Mouse (Mus musculus) activated CD4-positive, CD25-positive, alpha-beta regulatory T cell, adult 4 months (primary cell): Measurements from ENCODE around the gene E030025P04Rik. TPM values are rescaled to one million over a fixed set of nuclear protein-coding genes. Genes with fewer than 3 reads are reported as not detected.

Experiments
- ATAC-seq: one replicate; pipeline ENCODE4 v1.8.0; 2017
- polyA plus RNA-seq, 2 experiments: library from polyadenylated mRNA; unstranded; fragments of 100-300 nt; shearing (Covaris generic); gene quantifications; one replicate each; pipeline ENCODE4 v1.2.1; 2017

E030025P04Rik gene
- not detected for polyA plus RNA-seq

GRCm38 (mm10) chr11:109144236-109144635, at the start of gene E030025P04Rik:
Gene E030025P04Rik (minus strand): TSS chr11:109144369.
- ATAC-seq: no peak

GRCm38 (mm10) chr11:109192673-109193557, 48.7 kb upstream of the E030025P04Rik start:
- ATAC-seq: no peak

DNA sequence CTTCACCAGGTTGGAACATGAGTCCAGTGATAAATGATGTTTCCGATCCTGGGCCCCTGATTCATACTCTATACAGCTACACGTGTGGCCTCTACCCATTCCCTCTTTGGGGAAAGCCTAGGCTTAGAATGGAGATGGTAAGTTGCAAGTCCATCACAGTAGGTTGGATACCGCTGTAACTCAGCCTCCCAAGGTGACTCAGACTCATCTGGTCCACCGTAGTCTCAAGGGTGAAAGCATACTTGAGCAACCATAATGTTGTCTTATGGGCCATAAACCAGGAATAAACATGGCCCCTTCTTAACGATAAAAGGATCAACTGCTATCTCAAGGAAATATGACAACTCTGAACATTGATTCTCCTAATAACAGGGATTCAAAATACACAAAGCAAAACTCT, 44.1 kb upstream of the E030025P04Rik start:
- no peak for ATAC-seq

GRCm38 (mm10) chr11:109187631-109188184, 43.5 kb upstream of the E030025P04Rik start:
- ATAC-seq: no peak

GRCm38 (mm10) chr11:109181118-109181517, 36.9 kb upstream of the E030025P04Rik start:
- no peak for ATAC-seq

DNA sequence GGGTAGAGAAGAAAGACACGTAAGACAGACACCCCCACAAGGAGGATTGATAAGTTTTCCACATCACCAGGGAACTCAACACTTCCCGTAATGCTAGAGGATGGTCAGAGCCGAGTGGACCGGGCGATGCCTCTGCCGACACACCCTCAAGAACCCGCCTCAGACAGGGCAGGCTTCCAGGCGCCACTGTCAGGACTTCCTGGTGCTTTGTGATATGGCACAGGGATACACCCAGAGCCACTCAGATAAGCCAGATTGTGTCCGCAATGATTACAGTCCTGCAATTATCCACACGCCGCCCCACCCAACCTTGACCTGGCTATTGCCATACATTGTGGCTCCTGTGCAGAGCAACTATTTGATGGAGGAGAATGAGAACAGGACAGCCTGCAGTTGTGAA, 36.1 kb upstream of the E030025P04Rik start:
- no peak for ATAC-seq

DNA sequence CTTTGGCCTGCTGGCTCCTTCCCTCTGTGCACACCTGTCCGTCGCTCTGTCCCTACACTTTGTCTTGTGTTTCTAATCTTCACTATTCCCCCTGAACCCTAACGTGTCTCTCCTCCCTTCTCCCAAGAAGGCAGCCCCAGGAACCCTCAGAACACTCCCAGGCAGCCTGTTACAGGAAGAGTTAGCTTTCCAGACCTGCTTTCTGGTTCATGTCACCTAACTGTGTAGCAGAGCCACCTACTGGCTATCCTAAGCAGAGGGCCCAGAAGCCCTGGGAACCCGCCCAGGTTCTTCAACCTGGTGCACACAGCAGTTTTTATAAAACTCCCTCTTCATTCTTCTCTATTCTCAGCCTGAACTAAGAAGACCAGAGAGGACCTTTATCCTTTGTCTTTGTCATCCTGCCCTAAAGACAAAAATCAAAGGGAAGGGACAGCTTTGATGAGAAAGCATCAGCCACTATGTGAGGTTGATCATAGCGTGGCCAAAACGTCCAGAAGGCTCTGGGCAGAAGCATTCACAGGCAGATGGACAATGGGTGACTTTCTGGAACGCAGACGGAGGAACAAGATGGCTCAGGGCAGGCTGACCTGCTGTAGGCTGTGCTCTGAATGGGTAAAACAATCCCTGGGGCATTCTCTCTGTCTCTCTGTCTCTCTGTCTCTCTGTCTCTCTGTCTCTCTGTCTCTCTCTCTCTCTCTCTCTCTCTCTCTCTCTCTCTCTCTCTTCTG, 34.8 kb upstream of the E030025P04Rik start:
- ATAC-seq: no peak

DNA sequence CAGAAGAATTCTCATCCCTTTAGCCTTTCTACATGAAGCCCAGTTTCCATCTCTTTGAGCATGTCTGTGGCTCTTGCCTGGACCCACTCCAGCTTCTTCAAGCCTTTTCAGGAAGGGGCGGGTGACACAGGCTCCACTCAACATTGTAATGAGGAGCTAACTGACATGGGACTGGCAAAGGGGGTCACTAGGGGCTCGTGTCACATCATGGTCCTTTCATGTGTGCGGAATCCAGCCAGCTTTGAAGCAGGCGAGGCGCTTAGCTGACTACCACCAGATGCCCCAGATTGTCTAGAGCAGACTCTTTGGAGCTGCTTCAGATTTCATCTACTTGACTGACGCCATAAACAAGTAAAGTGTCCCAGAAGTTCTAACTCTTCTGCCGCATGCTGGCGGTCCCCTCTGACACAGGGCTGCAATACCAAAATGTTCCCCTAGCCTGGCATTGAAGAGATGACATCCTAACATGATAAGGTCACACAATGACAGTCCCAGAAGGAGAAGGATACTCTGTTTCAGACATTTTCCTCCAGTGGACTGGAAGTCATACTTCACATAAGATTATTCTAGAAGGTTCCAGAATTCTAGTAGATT, 31.3 kb upstream of the E030025P04Rik start:
- ATAC-seq: no peak

DNA sequence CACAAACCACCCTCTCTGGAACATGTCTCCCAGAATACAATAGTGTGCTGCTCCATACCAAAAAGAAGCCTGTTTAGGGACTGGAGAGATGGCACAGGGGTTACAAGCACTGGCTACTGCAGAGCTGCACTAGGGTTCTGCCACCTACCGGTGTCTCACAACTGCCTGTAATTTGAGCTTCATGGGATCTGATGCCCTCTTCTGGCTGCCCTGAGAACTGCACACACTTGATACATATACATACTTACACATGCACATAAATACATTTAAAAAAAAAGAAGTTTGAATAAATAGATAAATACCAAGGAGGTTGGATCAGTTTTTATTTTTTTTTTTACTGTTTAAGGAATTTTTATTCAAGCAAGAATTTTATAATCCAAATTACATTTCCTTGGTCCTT, 28.1 kb upstream of the E030025P04Rik start:
- no peak for ATAC-seq

GRCm38 (mm10) chr11:109170771-109171170, 26.6 kb upstream of the E030025P04Rik start:
- no peak for ATAC-seq

DNA sequence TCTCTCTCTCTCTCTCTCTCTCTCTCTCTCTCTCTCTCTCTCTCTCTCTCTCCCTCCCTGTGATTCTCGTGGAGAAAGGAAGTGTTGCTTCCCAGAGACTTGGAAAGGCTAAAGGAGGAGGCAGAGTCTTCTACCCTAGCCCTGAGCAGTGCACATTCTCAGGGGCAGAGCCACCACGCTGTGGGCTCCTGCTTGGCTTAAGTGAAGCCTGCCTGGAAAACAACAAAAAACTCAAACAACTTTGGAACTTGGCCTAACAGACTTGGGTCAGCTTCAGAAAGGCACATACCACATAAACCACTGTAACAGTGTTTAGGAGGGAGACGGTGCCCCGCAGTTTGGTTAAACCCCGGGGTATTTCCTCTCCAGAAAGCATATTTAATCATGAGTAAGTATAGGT, 13.5 kb upstream of the E030025P04Rik start:
- ATAC-seq: no peak

GRCm38 (mm10) chr11:109144890-109145341, 747 bp upstream of the E030025P04Rik start:
- ATAC-seq: no peak

GRCm38 (mm10) chr11:109126482-109126881, 17.7 kb downstream of the E030025P04Rik start:
- ATAC-seq: no peak

- no peak for ATAC-seq
These were observed 18.7 kb downstream of the E030025P04Rik start for GRCm38 (mm10) chr11:109125451-109125850.

GRCm38 (mm10) chr11:109124284-109124683, 19.9 kb downstream of the E030025P04Rik start:
- no peak for ATAC-seq

- no peak for ATAC-seq
These were observed 34.3 kb downstream of the E030025P04Rik start for GRCm38 (mm10) chr11:109109826-109110346.

DNA sequence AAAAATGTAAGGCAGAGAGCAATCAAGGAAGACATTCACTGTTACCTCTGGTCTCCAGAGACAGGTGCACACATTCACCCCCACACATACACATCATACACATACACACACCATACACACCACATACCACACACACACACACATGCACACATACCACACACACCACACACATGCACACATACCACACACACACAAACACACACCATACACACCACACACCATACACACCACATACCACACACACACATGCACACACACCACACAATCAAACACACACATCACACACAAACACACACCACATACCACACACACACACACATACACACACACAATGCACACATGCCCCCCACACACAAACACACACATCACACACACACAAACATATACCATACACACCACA, 35.1 kb downstream of the E030025P04Rik start:
- ATAC-seq: no peak

DNA sequence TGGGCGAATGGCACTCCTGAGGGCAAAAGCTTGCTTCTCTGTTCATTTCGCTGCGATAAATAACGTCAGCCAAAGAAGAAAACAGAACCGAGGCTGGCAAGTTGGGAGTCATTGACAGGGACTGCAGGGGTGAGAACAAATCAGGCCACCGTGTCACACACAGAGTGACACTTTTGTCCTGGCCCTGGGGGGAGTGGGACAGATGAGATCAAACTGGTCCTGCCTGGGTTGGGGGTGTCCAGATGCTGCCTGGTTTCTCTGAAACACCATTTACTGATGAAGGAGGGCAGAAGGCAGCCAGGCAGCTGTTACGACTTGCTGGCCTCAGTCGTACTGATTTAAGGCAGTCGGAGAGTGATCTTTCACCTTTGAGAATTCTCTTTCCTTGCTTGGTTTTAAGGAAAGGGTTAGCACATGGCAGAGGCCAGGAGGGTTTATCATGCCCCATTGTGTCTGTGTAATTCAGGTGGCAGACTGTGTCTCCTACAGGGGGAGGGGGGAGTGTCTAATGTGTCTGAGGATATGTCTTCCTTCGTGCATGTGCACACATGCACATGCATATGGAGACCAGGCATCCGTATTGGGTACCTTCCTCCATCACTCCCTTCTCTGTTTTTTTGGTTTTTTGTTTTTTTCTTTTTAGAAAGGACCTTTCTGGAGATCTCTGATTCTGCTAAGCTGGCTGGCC, 36.5 kb downstream of the E030025P04Rik start:
- no peak for ATAC-seq

DNA sequence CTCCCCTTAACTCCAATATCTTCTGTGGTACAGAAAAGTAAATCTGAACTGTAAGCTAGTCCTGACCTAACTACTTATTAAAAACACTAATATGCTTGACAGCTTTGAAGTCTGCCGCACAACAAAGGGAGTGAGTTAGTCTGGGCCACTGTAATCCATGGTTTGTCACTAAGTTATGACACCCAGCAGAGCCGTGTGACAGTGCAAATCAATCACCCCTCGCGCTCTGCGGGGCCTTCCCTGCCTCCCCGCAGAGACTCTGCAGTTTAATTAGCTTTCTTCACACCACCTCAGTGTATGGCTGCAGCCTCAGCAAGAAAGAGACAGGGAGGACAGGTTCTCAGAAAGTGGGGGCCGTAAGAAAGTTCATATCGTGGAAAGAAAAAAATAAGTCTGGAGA, 37.4 kb downstream of the E030025P04Rik start:
- ATAC-seq: no peak

DNA sequence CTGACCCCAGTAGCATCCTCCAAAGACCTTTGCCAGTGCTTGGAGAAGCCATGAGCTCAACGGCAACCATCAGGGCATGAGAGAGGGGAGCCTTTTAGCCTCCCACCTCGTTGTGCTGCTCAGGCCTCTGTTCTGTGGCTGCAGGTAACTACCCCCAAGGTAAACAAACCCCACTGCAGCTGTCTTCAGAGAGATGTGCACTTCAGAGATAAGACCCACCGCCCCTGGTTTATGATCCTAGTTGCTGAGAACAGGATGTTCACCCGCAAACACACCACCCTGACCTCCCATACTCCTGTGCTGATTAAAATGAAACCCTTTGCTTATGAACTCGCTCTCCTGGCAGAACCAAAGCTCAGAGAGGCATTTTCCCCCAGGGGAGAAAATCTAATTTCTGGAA, 38.0 kb downstream of the E030025P04Rik start:
- no peak for ATAC-seq

DNA sequence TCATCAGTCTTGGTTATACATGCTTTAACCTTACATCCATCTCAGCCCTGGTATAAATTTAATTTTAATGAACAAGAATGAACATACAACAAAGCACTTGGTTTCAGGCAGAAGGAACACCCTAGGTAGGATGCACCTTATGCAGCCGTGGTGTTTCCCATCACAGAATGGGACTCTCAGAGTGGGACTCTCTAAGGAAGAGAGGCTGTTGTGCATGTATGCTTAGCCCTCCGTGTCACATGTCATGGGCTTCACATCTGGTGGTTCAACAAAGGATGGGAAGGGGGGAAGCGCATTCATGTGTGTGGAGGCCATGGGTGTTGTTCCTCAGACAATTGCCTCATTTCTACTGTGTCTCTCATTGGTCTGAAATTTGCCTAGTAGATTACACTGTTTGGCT, 40.8 kb downstream of the E030025P04Rik start:
- no peak for ATAC-seq

GRCm38 (mm10) chr11:109102646-109103045, 41.5 kb downstream of the E030025P04Rik start:
- ATAC-seq: no peak
